In the genomic region with DNA sequence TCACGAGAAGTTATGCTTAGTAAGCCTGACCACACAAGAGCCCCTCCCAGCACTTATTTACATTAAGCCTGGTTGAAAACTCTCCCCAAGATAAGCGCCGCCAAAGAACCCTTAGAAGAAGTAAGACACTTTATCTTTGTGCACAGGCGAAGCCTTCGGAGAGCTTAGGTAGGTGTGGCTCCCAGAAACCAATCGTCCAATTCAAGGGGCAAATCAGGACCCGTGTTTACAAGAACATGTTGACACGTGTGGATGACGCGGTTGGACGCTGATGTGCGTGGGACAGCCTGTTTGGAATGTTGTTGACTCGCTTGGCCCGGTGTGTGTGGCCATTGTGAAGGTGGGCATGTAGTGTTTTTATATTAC, we compare ENCODE assay signal across 8 mouse cellular contexts. TPM values are rescaled to one million over a fixed set of nuclear protein-coding genes. Genes with fewer than 3 reads are reported as not detected.
DNase-seq lines count a peak whose midpoint lies in the region; ATAC-seq and TF ChIP-seq lines count a peak whose summit lies in the region.

No protein-coding gene starts in this region.

- no peak for TF ChIP-seq CTCF in kidney, postnatal 0 days (IDR thresholded peaks at IDR 0.05; ENCODE audit: low read depth)

- H3K27ac ChIP-seq in kidney, postnatal 0 days, result peak overlapping the region; percentile 91; the same call in 1 of the 2 replicates
- peak overlapping the region; percentile 63; the same call in 1 of the 2 replicates for H3K27ac ChIP-seq in brown adipose tissue, adult 24 weeks (replicated peaks; ENCODE audit: low read depth, low read length)
- no peak overlapping the region for H3K27ac ChIP-seq in hindbrain, embryonic 13.5 days
- no peak overlapping the region for H3K27ac ChIP-seq in midbrain, embryonic 11.5 days (ENCODE audit: low read depth, low read length)

- peaks cover 11% of the 10 kb centered on the region; the same call in 1 of the 2 replicates for H3K4me1 ChIP-seq in kidney, postnatal 0 days (replicated peaks; ENCODE audit: insufficient read depth, low read length)
- H3K4me1 ChIP-seq in brown adipose tissue, adult 24 weeks (ENCODE audit: control insufficient read depth, insufficient read depth, insufficient read length, low read length), result peaks cover 20% of the 10 kb centered on the region
- peaks cover 17% of the 10 kb centered on the region for H3K4me1 ChIP-seq in hindbrain, embryonic 13.5 days (replicated peaks)
- peaks cover 6% of the 10 kb centered on the region for H3K4me1 ChIP-seq in midbrain, embryonic 11.5 days (ENCODE audit: control insufficient read depth, insufficient read depth, low read length)

- peak; percentile 87 for DNase-seq in kidney, postnatal 0 days (ENCODE audit: low spot score)
- DNase-seq in kidney, postnatal 10 days, result no peak
- DNase-seq in midbrain, embryonic 11.5 days (ENCODE audit: low spot score, missing footprints), result no peak
- no peak for DNase-seq in natural killer cell, adult 2 months (ENCODE audit: low spot score in 2 of 2)
- no peak for DNase-seq in thymus, postnatal 0 days (ENCODE audit: low spot score)
- no peak for DNase-seq in cerebellum, postnatal 25 days

- peak; percentile 82 for ATAC-seq in kidney, postnatal 0 days (replicated peaks; ENCODE audit: low FRiP score, low read depth)
- peak; percentile 86 for ATAC-seq in hindbrain, embryonic 13.5 days (ENCODE audit: low FRiP score)
- peak; percentile 73 for ATAC-seq in midbrain, embryonic 11.5 days (ENCODE audit: low FRiP score)

- no peaks in the 10 kb centered on the region for H3K36me3 ChIP-seq in kidney, postnatal 0 days (ENCODE audit: insufficient read depth, low read length)
- no peaks in the 10 kb centered on the region for H3K36me3 ChIP-seq in hindbrain, embryonic 13.5 days
- H3K36me3 ChIP-seq in midbrain, embryonic 11.5 days (ENCODE audit: control insufficient read depth, insufficient read depth, low read length), result no peaks in the 10 kb centered on the region

- 0 out of 2 replicates have a peak overlapping the region, but pooled peaks have one; percentile 38 for H3K9ac ChIP-seq in kidney, postnatal 0 days (ENCODE audit: low read depth, low read length)
- 0 out of 2 replicates have a peak overlapping the region, but pooled peaks have one; percentile 35 for H3K9ac ChIP-seq in hindbrain, embryonic 13.5 days
- peak overlapping the region; percentile 1; the same call in 1 of the 2 replicates for H3K9ac ChIP-seq in midbrain, embryonic 11.5 days (ENCODE audit: low read length)

- under 1% methylated on average over 14 of the region's 14 CpGs for WGBS in kidney, postnatal 0 days
- under 1% methylated on average over 14 of the region's 14 CpGs for WGBS in hindbrain, embryonic 13.5 days
- 1% methylated on average over 14 of the region's 14 CpGs for WGBS in midbrain, embryonic 11.5 days

- H3K4me2 ChIP-seq in kidney, postnatal 0 days (ENCODE audit: low read length), result peak overlapping the region; percentile 98
- H3K4me2 ChIP-seq in hindbrain, embryonic 13.5 days, result peak overlapping the region; percentile 79
- H3K4me2 ChIP-seq in midbrain, embryonic 11.5 days, result peak overlapping the region; percentile 99

- H3K9me3 ChIP-seq in kidney, postnatal 0 days (replicated peaks; ENCODE audit: low read length), result no peaks in the 10 kb centered on the region
- no peaks in the 10 kb centered on the region for H3K9me3 ChIP-seq in hindbrain, embryonic 13.5 days
- no peaks in the 10 kb centered on the region for H3K9me3 ChIP-seq in midbrain, embryonic 11.5 days (ENCODE audit: control insufficient read depth, low read length)

- H3K27me3 ChIP-seq in kidney, postnatal 0 days (ENCODE audit: insufficient read depth, low read length), result no peaks in the 10 kb centered on the region
- H3K27me3 ChIP-seq in hindbrain, embryonic 13.5 days, result peaks cover 3% of the 10 kb centered on the region; the same call in 1 of the 2 replicates
- no peaks in the 10 kb centered on the region for H3K27me3 ChIP-seq in midbrain, embryonic 11.5 days (ENCODE audit: control insufficient read depth, insufficient read depth, low read length)

- peak overlapping the region; percentile 97 for H3K4me3 ChIP-seq in kidney, postnatal 0 days (replicated peaks; ENCODE audit: low read depth, low read length)
- peak overlapping the region; percentile 93 for H3K4me3 ChIP-seq in brown adipose tissue, adult 24 weeks (ENCODE audit: insufficient read depth, low read depth, low read length)
- peak overlapping the region; percentile 81 for H3K4me3 ChIP-seq in hindbrain, embryonic 13.5 days
- peak overlapping the region; percentile 78 for H3K4me3 ChIP-seq in midbrain, embryonic 11.5 days (ENCODE audit: low read depth, low read length)

RNA-seq across cellular contexts. Expression of a gene that starts 0.4 kb away (rescaled TPM):
- 25.2 and 27.0 TPM in 2 replicates for polyA plus RNA-seq in kidney, postnatal 0 days (2015; fragmentation: Nextera tagmentation; extraction: Ambion mirVana)
- 8.9 and 11.0 TPM in 2 replicates for polyA plus RNA-seq in brown adipose tissue, adult 24 weeks (2012; ENCODE audit: insufficient read depth, insufficient read length, missing spikeins)
- polyA plus RNA-seq in hindbrain, embryonic 13.5 days (2015; fragmentation: Nextera tagmentation; extraction: Ambion mirVana), result 24.0 and 25.5 TPM in 2 replicates
- 9.4 and 10.7 TPM in 2 replicates for polyA plus RNA-seq in midbrain, embryonic 11.5 days (2014; fragmentation: Nextera tagmentation; extraction: Ambion mirVana)
- polyA plus RNA-seq in thymus, postnatal 0 days (2015; fragmentation: Nextera tagmentation; extraction: Ambion mirVana), result 41.8 TPM in 2 replicates

RNA-seq across cellular contexts. Expression of a gene that starts 42.1 kb away (rescaled TPM):
- polyA plus RNA-seq in kidney, postnatal 0 days (2015; fragmentation: Nextera tagmentation; extraction: Ambion mirVana), result 75.6 and 77.9 TPM in 2 replicates
- polyA plus RNA-seq in brown adipose tissue, adult 24 weeks (2012; ENCODE audit: insufficient read depth, insufficient read length, missing spikeins), result 2.9 TPM in 2 replicates
- 56.4 and 59.9 TPM in 2 replicates for polyA plus RNA-seq in hindbrain, embryonic 13.5 days (2015; fragmentation: Nextera tagmentation; extraction: Ambion mirVana)
- polyA plus RNA-seq in midbrain, embryonic 11.5 days (2014; fragmentation: Nextera tagmentation; extraction: Ambion mirVana), result 83.6 and 89.2 TPM in 2 replicates
- polyA plus RNA-seq in thymus, postnatal 0 days (2015; fragmentation: Nextera tagmentation; extraction: Ambion mirVana), result 11.4 and 12.7 TPM in 2 replicates

RNA-seq across cellular contexts. Expression of a gene that starts 46.1 kb away (rescaled TPM):
- polyA plus RNA-seq in kidney, postnatal 0 days (2015; fragmentation: Nextera tagmentation; extraction: Ambion mirVana), result 10.6 and 11.4 TPM in 2 replicates
- 6.6 and 8.2 TPM in 2 replicates for polyA plus RNA-seq in brown adipose tissue, adult 24 weeks (2012; ENCODE audit: insufficient read depth, insufficient read length, missing spikeins)
- 15.8 and 18.7 TPM in 2 replicates for polyA plus RNA-seq in hindbrain, embryonic 13.5 days (2015; fragmentation: Nextera tagmentation; extraction: Ambion mirVana)
- 16.0 and 18.0 TPM in 2 replicates for polyA plus RNA-seq in midbrain, embryonic 11.5 days (2014; fragmentation: Nextera tagmentation; extraction: Ambion mirVana)
- polyA plus RNA-seq in thymus, postnatal 0 days (2015; fragmentation: Nextera tagmentation; extraction: Ambion mirVana), result 11.3 and 12.1 TPM in 2 replicates

Comparison
In these comparisons a context has a peak if more than half of its experiments do, and no peak if none do; other contexts are left out.
1. H3K27ac ChIP-seq: peak in kidney, postnatal 0 days (single experiment) and brown adipose tissue, adult 24 weeks (single experiment); none in hindbrain, embryonic 13.5 days (single experiment) and midbrain, embryonic 11.5 days (single experiment).
2. Peak in every context shown above with its lines, with median percentiles within 50 percentile points of each other: ATAC-seq, H3K4me2 ChIP-seq, H3K4me3 ChIP-seq and H3K9ac ChIP-seq.